Mouse (Mus musculus) adrenal gland, adult 18-20 months (tissue): ENCODE measurements around the gene Gsn. TPM values are rescaled to one million over a fixed set of nuclear protein-coding genes. Genes with fewer than 3 reads are reported as not detected.

Experiments
- DNase-seq, 2 experiments: peaks; one replicate each; pipeline ENCODE4 v3.0.0; 2021 to 2022; ENCODE audit warnings: low spot score in 2 of 2
- long read RNA-seq, 2 experiments: library from polyadenylated mRNA; stranded (forward); transcript quantifications; one replicate each; pipeline ENCODE4 v2.0.0; 2021
- total RNA-seq, 2 experiments: library from RNA; stranded (reverse); gene quantifications; 1 replicate in 1 of 2; 2 replicates in 1 of 2; pipeline ENCODE4 v1.2.3; 2021

Gene Gsn
- total RNA-seq: 100 to 1,000 TPM; 364 to 767 TPM
- long read RNA-seq, experiment 1, transcript Gsn-201 (17 exons, 2,653 nt): major isoform, 3,686 of 3,918 reads
- long read RNA-seq, experiment 1, transcript Gsn-205 (18 exons, 2,607 nt): minor isoform, 73 of 3,918 reads
- long read RNA-seq, experiment 1, partial matches to known transcripts: 57 of 3,918 reads
- long read RNA-seq, experiment 1, other reads (novel, unspliced or antisense): 102 of 3,918 reads
- long read RNA-seq, experiment 2, transcript Gsn-205 (18 exons, 2,607 nt): minor isoform, 215 of 4,358 reads
- long read RNA-seq, experiment 2, transcript Gsn-201 (17 exons, 2,653 nt): major isoform, 3,891 of 4,358 reads
- long read RNA-seq, experiment 2, partial matches to known transcripts: 156 of 4,358 reads
- long read RNA-seq, experiment 2, other reads (novel, unspliced or antisense): 95 of 4,358 reads

DNA sequence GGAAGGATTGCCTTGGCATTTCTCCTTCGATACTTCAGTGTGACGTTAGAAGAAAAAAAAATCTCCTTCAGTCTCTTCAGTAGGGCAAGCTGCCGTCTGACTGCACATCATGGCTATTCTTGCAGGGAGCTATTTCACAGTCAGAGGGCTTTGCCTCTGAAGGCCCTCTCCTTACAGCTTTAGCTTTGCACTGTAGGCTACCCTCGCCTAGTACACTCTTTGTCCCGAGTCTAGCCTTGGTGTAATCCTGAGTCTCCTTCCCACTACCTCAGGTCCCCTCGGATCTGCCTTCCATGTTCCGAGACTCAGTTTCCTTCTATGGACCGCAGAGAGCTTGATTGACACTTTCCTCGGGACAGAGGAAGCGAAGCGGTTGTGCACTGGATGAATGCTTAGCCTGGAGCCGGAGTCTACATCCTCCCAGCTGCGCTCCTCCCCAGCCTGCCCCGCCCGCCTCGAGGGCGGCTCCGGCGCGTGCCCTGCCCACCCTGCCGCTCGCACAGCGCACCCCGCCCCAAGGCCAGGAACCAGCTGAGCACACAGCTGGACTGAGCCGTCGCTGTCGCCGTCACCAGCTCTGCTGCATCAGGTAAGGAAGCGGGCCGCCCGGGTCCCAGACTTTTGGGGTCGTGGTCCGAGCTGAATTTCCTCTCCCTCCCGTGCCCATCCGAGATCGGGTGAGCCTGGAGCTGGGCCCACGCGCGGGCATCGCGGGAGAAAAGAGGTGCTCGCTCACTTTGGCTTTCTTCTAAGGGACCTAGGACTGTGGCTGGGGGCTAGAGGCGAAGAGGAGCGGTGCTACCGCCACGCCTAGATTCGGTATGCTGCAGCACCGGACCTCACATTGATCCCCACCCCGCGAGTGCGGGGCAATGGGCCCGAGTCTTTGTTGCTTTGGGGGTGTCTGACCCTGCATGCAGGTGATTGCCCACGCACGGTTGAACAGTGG lies at the start of gene Gsn:
TSS of gene Gsn (plus strand) at position 496 of the 949 bp plus-strand sequence.
- DNase-seq: peak; percentile 79 to 80

DNA sequence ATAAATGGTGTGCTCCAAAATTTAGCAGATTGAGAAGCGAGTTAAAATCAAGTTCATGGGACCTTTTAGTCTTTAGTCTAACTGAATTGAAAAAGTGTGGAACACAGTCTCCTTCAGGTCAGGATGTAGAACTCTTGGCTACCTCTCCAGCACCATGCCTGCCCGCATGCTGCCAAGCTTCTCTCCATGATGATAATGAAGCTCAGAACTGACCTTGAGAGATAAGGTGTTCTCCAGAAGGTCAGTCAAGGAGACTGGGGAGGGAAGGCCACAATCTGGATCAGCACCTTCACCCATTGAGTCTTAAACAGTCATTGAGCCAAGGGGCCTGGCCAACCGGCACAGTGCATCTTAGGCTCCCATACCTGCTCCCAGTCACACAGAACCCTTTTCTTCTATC lies 49.4 kb upstream of the Gsn start:
- DNase-seq: no peak

GRCm38 (mm10) chr2:35208054-35208453 lies 48.1 kb upstream of the Gsn start:
- no peak for DNase-seq

- no peak for DNase-seq
Measured at GRCm38 (mm10) chr2:35208931-35209665, 47.1 kb upstream of the Gsn start.

GRCm38 (mm10) chr2:35211681-35212080 lies 44.5 kb upstream of the Gsn start:
- peak in 1 of 2 experiments; percentile 1 for DNase-seq

GRCm38 (mm10) chr2:35213345-35213910 lies 42.8 kb upstream of the Gsn start:
- DNase-seq: peak in 1 of 2 experiments; percentile 8

GRCm38 (mm10) chr2:35214881-35215358 lies 41.3 kb upstream of the Gsn start:
- DNase-seq: peak; percentile 84 to 88

DNA sequence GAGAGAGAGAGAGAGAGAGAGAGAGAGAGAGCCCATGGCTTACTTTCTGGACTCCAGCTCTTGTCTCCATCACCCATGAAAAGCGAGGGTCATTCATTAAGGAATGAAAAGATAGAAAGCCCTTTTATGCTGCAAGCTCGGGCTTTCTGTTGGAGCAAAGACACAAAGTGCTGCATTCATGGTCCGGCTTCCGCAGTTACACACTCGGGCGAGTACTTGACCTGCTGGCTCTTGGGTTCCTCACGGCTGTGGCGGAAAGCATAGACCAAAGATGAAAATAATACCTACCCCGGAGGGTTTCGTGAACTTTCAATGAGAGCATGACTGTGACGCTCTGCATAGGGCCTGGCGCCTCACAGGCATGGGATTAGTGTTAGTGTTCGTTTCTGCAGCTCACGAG lies 40.8 kb upstream of the Gsn start:
- DNase-seq: peak in 1 of 2 experiments; percentile 14

DNA sequence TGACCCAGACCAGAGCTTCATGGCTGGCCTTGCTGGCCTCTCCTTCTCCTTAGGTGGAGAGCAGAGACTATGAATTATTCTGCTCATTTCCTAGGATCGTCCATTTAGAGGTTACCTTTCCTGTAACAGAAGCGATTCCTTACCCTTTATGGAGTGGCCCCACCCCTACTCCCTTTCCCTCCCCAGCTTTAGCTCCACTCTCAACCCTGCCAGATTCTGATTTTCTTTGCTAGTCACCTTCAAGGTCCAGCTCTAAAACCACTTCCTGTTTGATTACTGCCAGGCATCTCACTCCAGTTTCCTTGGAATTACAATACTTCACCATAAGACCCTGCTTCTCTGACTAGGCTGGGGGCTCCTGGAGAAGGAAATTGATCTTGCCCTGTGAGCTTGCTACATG lies 39.5 kb upstream of the Gsn start:
- DNase-seq: peak in 1 of 2 experiments; percentile 1

DNA sequence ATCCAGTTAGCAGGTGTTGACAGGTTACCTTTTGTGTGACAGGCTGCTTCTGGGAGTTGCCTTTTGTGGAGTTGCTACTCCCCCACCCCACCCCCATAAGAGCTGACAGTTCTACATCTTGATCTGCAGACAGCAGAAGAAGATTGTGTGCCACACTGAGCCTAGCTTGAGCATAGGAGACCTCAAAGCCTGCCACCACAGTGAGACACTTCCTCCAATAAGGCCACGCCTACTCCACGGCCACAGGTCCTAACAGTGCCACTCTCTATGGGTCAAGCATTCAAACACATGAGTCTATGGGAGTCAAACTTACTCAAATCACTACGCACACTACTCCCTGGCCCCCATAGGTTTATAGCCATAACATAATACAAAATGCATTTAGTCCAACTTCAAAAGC lies 37.4 kb upstream of the Gsn start:
- no peak for DNase-seq

DNA sequence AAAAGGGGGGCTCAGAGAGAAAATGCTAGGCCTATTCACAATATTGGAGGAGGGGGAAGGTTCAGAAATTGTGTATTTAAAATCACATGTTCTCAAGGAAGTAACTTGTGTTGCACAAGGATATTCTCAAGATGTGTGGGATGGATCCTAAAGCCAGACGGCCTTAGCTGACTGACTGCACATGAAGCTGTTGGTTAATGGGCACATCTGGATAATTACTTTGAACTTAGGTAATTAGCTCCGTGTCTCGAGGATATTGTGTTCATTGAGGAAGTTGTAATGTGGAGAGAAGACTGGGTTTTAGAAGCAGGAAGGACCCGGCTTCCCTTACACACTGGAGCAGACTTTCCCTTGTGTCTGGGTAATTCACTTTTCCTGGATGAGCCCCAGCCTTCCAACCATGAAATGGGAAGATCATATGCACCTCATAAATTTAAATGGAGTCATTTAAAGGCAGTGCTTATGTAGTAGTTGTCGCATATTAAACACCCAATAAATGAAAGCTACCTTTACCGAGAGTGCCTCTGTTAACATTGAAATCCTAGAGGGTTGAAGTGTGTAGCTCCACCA lies 33.3 kb upstream of the Gsn start:
- DNase-seq: no peak

GRCm38 (mm10) chr2:35224285-35224684 lies 31.9 kb upstream of the Gsn start:
- DNase-seq: no peak

DNA sequence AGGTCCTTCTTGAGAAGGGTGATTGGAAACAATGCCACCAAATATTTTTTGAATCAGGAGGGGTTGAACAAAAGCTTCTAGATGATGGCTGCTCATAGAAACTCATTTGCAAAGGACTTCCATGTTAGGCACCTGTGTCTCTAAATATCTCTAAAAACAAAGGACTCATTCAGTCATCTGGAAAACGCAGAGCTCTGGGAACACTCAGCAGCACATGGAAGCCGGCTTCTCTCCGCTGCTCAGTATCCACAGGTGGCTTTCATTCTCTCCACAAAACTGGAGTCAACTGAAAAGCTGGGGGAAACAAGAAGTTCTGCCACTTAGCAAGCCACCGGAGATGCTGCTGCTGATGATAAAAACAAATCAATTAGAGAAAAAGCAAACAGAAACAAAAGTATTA lies 28.0 kb upstream of the Gsn start:
- no peak for DNase-seq

DNA sequence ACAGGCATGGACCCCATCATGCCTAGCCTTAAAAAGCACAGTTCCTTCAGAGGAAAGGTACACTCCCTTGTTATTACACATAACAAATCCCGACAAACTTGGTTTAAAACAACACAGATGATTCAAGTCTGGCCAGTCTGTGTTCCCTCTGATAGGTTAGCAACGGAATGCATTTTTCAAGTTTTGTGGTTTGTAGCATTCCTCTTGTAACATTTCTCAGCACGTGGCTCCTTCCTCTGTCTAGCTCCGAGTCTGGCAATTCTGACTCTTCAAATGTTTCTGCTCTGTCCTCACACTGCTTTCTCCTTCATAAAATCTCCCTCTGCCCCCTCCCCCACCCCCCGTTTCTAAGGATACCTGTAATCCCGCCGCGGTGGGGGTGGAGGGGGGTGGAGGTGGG lies 26.0 kb upstream of the Gsn start:
- DNase-seq: no peak

DNA sequence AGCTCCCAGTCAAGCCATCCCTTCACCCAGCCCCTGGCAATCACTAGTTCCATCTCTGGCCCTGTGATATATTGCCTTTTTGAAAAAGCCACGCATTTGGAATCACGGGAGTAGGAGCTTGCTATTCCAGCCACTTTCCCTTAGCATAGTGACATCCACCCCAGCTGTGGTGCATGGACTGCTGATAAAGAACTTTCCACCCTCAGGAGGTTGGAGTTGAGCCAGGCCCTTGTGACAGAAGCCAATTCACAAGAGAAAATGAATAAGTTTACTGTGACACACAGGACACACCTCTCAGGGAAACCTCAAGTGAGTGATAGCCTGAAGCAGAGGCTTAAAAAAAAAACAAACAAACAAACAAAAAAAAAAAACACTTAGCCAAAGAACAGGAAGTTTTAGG lies 24.3 kb upstream of the Gsn start:
- DNase-seq: peak in 1 of 2 experiments; percentile 32

- DNase-seq: no peak
Measured at GRCm38 (mm10) chr2:35232595-35233445, 23.4 kb upstream of the Gsn start.

- DNase-seq: no peak
Measured at GRCm38 (mm10) chr2:35233898-35234297, 22.3 kb upstream of the Gsn start.

GRCm38 (mm10) chr2:35235021-35235420 lies 21.2 kb upstream of the Gsn start:
- no peak for DNase-seq

- no peak for DNase-seq
Measured at GRCm38 (mm10) chr2:35244241-35244640, 11.9 kb upstream of the Gsn start.
